Mouse (Mus musculus) layer of hippocampus, adult 8-10 months (tissue): ENCODE data around the gene Zfp933. TPM values are rescaled to one million over a fixed set of nuclear protein-coding genes. Genes with fewer than 3 reads are reported as not detected.
"Not testable (repeated sequence)": the region's sequence is repeated elsewhere in the genome, so short reads cannot be mapped to it uniquely, and the experiment has no call there.

Source experiments
- DNase-seq, 2 experiments: peaks; one replicate each; pipeline ENCODE4 v3.0.0; 2022; ENCODE audit warnings: low spot score in 2 of 2
- total RNA-seq, 4 experiments: library from RNA; stranded (reverse); gene quantifications; 2 replicates each; pipeline ENCODE4 v1.2.4; 2022

Zfp933 gene
- total RNA-seq, 4 experiments from 2014 or later: 15.2 to 23.5 (median 20.0) TPM

GRCm38 (mm10) chr4:147862051-147862450 is 13.9 kb upstream of the Zfp933 start:
- DNase-seq: no peak

DNA sequence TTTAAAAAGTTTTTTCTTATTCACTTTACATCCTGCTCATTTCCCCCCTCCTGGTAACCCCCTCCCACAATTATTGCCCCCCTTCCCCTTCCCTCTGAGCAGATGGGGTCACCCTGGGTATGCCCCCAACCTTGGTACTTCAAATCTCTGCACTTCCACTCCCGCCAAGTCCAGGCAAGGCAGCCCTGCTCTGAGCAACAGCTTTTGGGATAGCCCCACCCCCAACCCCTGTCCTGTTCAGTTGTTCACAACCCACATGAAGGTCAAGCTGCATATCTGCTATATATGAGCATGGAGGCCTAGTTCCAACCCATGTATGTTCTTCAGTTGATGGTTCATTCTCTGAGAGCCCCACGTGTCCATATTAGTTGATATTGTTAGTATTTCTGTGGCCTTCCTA is 2.6 kb upstream of the Zfp933 start:
- DNase-seq: no peak

DNA sequence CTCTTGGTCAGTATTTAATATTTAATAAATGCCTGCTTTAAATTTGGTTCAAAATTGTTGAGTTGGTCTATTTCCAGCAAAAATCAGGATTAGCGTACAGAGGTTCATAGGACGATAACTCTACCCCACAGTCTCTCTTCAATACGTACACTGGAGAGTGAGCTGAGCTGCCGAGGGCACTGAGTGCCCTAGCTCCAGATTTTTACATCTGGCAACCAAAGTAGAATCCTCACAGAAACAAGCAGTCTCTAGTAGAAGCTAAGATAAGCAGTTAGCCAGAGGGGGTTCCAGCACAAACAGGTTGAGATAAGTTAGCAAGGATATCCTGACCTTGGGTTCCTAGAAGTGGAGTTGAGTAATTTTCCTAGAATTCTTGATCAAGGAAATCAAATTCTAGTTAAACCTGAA is 422 bp upstream of the Zfp933 start:
- DNase-seq: no peak

GRCm38 (mm10) chr4:147842871-147843270 is 5.3 kb downstream of the Zfp933 start:
- DNase-seq: no peak

DNA sequence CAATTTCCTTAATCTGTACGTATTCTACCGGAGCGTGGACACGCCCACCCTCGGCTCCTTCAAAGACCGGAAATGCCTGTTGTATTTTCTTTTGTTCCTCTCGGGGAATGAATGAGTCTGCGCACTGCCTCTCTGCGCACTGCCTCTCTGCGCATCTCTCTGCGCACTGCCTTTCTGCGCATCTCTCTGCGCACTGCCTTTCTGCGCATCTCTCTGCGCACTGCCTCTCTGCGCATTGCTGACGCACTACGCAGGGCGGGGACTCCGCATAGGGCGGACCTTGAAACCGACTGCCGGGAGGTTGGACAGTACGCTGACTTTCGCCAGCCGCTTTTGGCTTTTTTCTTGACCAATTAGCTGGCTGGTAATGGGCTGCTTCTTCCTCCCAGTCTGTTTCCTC is 8.9 kb downstream of the Zfp933 start:
- not testable (repeated sequence) for DNase-seq

DNA sequence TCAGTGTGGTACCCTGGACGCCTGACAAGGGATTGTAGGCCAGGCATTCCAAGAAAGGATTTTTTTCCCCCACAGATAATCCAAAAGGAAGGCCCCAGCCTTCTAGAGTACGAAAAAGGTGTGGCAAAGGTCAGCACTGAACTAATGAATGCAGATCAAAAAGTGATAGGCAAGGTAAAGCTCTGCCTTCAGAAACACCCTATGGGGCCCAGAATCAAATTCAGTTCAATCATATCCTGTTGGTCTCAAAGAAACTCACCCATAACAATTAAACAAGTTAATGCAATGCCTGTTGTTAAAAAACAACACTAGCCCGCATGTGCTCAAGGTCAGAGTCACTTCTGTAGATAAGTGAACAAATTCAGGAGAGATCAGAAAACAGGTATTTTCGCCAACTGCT is 23.8 kb downstream of the Zfp933 start:
- DNase-seq: no peak

DNA sequence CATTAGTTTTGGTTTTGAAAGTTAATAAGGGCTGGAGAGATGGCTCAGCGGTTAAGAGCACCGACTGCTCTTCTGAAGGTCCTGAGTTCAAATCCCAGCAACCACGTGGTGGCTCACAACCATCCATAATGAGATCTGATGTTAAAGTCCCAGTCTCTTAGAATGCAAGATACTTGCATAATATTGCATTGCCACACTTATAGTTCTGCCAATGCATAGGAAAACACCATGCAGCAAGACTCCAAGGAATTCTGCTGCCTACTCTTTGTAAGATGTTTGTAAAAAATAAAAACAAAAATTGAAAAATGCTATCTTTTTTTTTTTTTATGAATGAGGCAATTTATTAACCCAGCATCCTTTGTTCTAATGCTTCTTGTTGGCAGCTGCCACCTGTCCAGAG is 26.8 kb downstream of the Zfp933 start:
- DNase-seq: not testable (repeated sequence)

- not testable (repeated sequence) for DNase-seq
Observed at GRCm38 (mm10) chr4:147819659-147820058, 28.5 kb downstream of the Zfp933 start.

- DNase-seq: no peak
Observed at GRCm38 (mm10) chr4:147814592-147815167, 33.5 kb downstream of the Zfp933 start.

GRCm38 (mm10) chr4:147813249-147813765 is 34.9 kb downstream of the Zfp933 start:
- no peak for DNase-seq

GRCm38 (mm10) chr4:147809966-147810304 is 38.2 kb downstream of the Zfp933 start:
- DNase-seq: not testable (repeated sequence)

DNA sequence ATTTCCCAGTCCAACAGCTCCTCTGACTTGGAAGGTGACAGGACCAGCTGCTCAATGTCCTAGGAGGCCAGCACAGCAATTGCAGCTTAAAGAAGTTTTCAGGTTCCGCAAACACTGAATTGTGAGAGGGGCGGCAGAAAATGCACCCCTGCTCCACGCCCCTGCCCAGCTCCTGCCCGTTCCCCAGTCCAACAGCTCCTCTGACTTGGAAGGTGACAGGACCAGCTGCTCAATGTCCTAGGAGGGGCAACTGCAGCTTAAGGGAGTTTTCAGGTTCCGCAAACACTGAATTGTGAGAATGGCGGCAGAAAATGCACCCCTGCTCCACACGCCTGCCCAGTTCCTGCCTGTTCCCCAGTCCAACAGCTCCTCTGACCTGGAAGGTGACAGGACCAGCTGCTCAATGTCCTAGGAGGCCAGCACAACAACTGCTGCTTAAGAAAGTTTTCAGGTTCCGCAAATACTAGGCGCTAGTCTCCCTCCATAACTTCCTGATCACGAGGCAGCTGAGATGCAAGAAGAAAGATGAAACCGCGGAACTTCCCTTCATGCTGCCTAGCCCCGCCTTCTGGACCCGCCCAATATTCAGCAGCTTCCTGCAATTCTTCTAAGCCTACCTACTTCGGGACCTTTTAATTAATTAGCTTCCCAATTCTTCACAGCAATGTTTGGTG is 38.7 kb downstream of the Zfp933 start, which contains the start of gene Zfp984:
TSS of gene Zfp984 (minus strand) at position 497 of the 674 bp plus-strand sequence.
- not testable (repeated sequence) for DNase-seq

DNA sequence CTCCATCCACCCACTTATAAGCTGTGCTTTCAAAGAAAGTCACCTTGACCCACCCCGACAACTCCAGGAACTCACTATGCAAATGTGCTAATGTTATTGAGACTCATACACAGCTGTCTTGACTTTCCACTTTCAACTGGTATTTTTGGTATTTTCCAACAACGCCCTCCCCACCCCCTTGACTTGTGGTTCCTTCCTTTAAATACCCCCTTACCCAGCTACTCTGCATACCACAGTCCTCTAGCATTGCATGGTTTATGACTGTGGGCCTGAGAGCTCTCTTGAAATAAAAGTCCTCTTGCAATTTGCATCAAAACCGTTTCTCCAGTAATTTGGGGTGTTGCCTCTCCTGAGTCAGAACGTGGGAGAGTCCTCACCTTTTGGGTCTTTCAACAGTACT is 39.7 kb downstream of the Zfp933 start:
- DNase-seq: not testable (repeated sequence)

DNA sequence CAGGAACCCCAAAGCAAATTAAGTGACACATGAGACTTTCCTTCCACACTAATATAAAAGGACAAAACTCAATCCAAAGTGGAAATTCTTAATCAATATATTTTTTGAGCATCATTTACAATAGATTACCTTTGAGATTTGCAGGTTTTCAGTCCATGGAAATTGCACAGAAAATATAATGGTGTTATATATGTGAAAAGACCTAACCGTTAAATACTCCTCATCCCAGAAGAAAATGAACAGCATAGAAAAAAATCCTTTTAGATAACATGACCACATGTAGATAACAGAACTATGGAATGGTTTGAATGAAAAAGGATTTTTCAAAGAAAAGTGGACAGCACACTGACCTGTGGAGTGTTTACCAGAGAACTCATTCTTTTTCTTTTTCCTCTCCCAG is 52.9 kb downstream of the Zfp933 start:
- not testable (repeated sequence) for DNase-seq

- DNase-seq: not testable (repeated sequence)
Observed at GRCm38 (mm10) chr4:147794026-147794665, 54.0 kb downstream of the Zfp933 start.

GRCm38 (mm10) chr4:147793390-147793916 is 54.7 kb downstream of the Zfp933 start:
- not testable (repeated sequence) for DNase-seq

- not testable (repeated sequence) for DNase-seq
Observed at GRCm38 (mm10) chr4:147791729-147792128, 56.4 kb downstream of the Zfp933 start.

Other genes with a start within 250 kb of the Zfp933 start
- under 1 TPM in 2 of 4 experiments, not detected in 2; 0.18 to 0.35 TPM for gene Zfp979, start 205.9 kb downstream of the Zfp933 start, total RNA-seq
- gene Zfp534, start 145.8 kb downstream of the Zfp933 start, total RNA-seq: not detected
- gene Zfp984, start 38.6 kb downstream of the Zfp933 start, total RNA-seq: 1 to 10 TPM; 1.9 to 2.3 (median 2.1) TPM
- gene Miip, start 20.4 kb upstream of the Zfp933 start, total RNA-seq: 10 to 100 TPM; 21.2 to 25.9 (median 24.1) TPM
- 10 to 100 TPM in 2 of 4 experiments, 1 to 10 TPM in 2; 8.4 to 11.7 (median 9.9) TPM for gene Fv1, start 20.6 kb upstream of the Zfp933 start, total RNA-seq
- 100 to 1,000 TPM; 190 to 210 (median 200) TPM for gene Mfn2, start 56.3 kb upstream of the Zfp933 start, total RNA-seq
- gene Plod1, start 88.4 kb upstream of the Zfp933 start, total RNA-seq: 10 to 100 TPM; 19.4 to 21.5 (median 20.9) TPM
- 10 to 100 TPM; 26.0 to 30.2 (median 28.1) TPM for gene 2510039O18Rik, start 92.5 kb upstream of the Zfp933 start, total RNA-seq
- not detected for gene Nppb, start 137.4 kb upstream of the Zfp933 start, total RNA-seq
- gene Nppa, start 152.4 kb upstream of the Zfp933 start, total RNA-seq: under 1 TPM in 2 of 4 experiments, not detected in 2; 0.39 to 0.66 TPM
- 10 to 100 TPM; 81.7 to 89.6 (median 84.8) TPM for gene Clcn6, start 190.5 kb upstream of the Zfp933 start, total RNA-seq
- gene Mthfr, start 190.7 kb upstream of the Zfp933 start, total RNA-seq: 10 to 100 TPM; 32.7 to 41.0 (median 38.5) TPM
- 10 to 100 TPM in 2 of 4 experiments, 1 to 10 TPM in 2; 7.0 to 12.8 (median 9.1) TPM for gene Agtrap, start 239.7 kb upstream of the Zfp933 start, total RNA-seq